Mouse (Mus musculus) heart, postnatal 0 days (tissue): ENCODE data around the gene Znrd1.

Source experiments
- CTCF ChIP-seq: IDR thresholded peaks from 2 replicates; pipeline ENCODE4 v1.5.1; 2016; ENCODE audit warnings: antibody characterized with exemption, control low read depth, low read depth
- EP300 ChIP-seq: IDR thresholded peaks from 2 replicates; pipeline ENCODE4 v1.6.1; 2016; ENCODE audit warnings: antibody characterized with exemption, low read depth

DNA sequence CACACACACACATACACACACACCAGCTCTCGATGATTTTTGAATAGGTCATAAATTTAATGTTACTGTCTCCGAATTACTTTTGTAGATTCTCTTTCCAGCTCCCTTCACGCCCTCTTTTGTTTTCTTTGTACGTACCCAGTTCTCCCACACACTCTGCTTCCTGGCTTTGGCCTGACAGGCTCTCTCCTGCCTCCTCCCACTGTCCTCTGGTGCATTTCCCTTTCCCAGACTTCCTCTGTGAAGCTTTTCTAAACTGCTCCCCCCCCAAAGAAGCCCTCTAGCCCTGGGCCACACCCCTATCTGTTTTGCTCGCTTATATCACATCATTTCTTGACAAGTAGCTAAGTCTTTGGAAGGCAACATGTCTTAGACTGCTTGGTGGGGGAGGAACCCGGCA, 28.1 kb downstream of the Znrd1 start:
- no peak for TF ChIP-seq CTCF
- TF ChIP-seq EP300: no peak
